Mouse (Mus musculus): Measurements from ENCODE around the gene B4galt5. TPM values are rescaled to one million over a fixed set of nuclear protein-coding genes. Genes with fewer than 3 reads are reported as not detected.
A peak's percentile ranks its signal among the peaks of the same experiment; 100 is the strongest.

The B4galt5 gene
- polyA plus RNA-seq, 1 experiment from 2014 or later, result 19.8 TPM

- no peaks in the 10 kb centered on the region for H3K36me3 ChIP-seq (ENCODE audit: control insufficient read depth, insufficient read depth, low read length)
- H3K27me3 ChIP-seq (ENCODE audit: control insufficient read depth, insufficient read depth, low read length), result no peaks in the 10 kb centered on the region
- 90% methylated on average over 8 of the region's 8 CpGs for WGBS
- H3K4me3 ChIP-seq (ENCODE audit: low read depth, low read length), result no peak overlapping the region
- H3K4me2 ChIP-seq, result no peak overlapping the region
- H3K27ac ChIP-seq (ENCODE audit: low read depth, low read length), result no peak overlapping the region
- ATAC-seq (ENCODE audit: low FRiP score), result no peak
- H3K9ac ChIP-seq (ENCODE audit: low read length), result no peak overlapping the region
- no peaks in the 10 kb centered on the region for H3K4me1 ChIP-seq (ENCODE audit: control insufficient read depth, insufficient read depth, low read length)
- no peak for DNase-seq (ENCODE audit: low spot score, missing footprints)
- no peaks in the 10 kb centered on the region for H3K9me3 ChIP-seq (ENCODE audit: control insufficient read depth, low read length)
Observed at GRCm38 (mm10) chr2:167314491-167314890, 34.5 kb downstream of the B4galt5 start.

- H3K4me2 ChIP-seq, result no peak overlapping the region
- no peaks in the 10 kb centered on the region for H3K27me3 ChIP-seq (ENCODE audit: control insufficient read depth, insufficient read depth, low read length)
- no peak overlapping the region for H3K9ac ChIP-seq (ENCODE audit: low read length)
- 84% methylated on average over 13 of the region's 13 CpGs for WGBS
- H3K9me3 ChIP-seq (ENCODE audit: control insufficient read depth, low read length), result no peaks in the 10 kb centered on the region
- H3K36me3 ChIP-seq (ENCODE audit: control insufficient read depth, insufficient read depth, low read length), result no peaks in the 10 kb centered on the region
- H3K27ac ChIP-seq (ENCODE audit: low read depth, low read length), result no peak overlapping the region
- H3K4me3 ChIP-seq (ENCODE audit: low read depth, low read length), result no peak overlapping the region
- H3K4me1 ChIP-seq (ENCODE audit: control insufficient read depth, insufficient read depth, low read length), result no peaks in the 10 kb centered on the region
- DNase-seq (ENCODE audit: low spot score, missing footprints) (no peak), ATAC-seq (ENCODE audit: low FRiP score) (no peak)
Observed at GRCm38 (mm10) chr2:167313501-167314326, 35.3 kb downstream of the B4galt5 start.

GRCm38 (mm10) chr2:167310121-167310520, 38.9 kb downstream of the B4galt5 start:
- Histone ChIP-seq H3K4me2 (no peak overlapping the region), H3K9me3 (ENCODE audit: control insufficient read depth, low read length) (no peaks in the 10 kb centered on the region)

GRCm38 (mm10) chr2:167309286-167309685, 39.7 kb downstream of the B4galt5 start:
- ATAC-seq (ENCODE audit: low FRiP score), result no peak
- H3K27ac ChIP-seq (ENCODE audit: low read depth, low read length), result no peak overlapping the region
- 90% methylated on average over 12 of the region's 12 CpGs for WGBS
- no peaks in the 10 kb centered on the region for H3K9me3 ChIP-seq (ENCODE audit: control insufficient read depth, low read length)
- H3K4me2 ChIP-seq, result no peak overlapping the region
- H3K4me1 ChIP-seq (ENCODE audit: control insufficient read depth, insufficient read depth, low read length), result no peaks in the 10 kb centered on the region
- H3K4me3 ChIP-seq (ENCODE audit: low read depth, low read length), result no peak overlapping the region
- no peak overlapping the region for H3K9ac ChIP-seq (ENCODE audit: low read length)
- peak; percentile 12 for DNase-seq (ENCODE audit: low spot score, missing footprints)
- peaks cover 2% of the 10 kb centered on the region; the same call in 1 of the 2 replicates for H3K36me3 ChIP-seq (ENCODE audit: control insufficient read depth, insufficient read depth, low read length)
- no peaks in the 10 kb centered on the region for H3K27me3 ChIP-seq (ENCODE audit: control insufficient read depth, insufficient read depth, low read length)

More at GRCm38 (mm10) chr2:167310121-167310520, 38.9 kb downstream of the B4galt5 start:
- DNase-seq (ENCODE audit: low spot score, missing footprints), result peak; percentile 12
- WGBS, result 90% methylated on average over 1 of the region's 1 CpGs
- no peak for ATAC-seq (ENCODE audit: low FRiP score)
- H3K36me3 ChIP-seq (ENCODE audit: control insufficient read depth, insufficient read depth, low read length), result peaks cover 2% of the 10 kb centered on the region; the same call in 1 of the 2 replicates
- no peak overlapping the region for H3K9ac ChIP-seq (ENCODE audit: low read length)
- no peak overlapping the region for H3K4me3 ChIP-seq (ENCODE audit: low read depth, low read length)
- no peaks in the 10 kb centered on the region for H3K4me1 ChIP-seq (ENCODE audit: control insufficient read depth, insufficient read depth, low read length)
- H3K27ac ChIP-seq (ENCODE audit: low read depth, low read length), result no peak overlapping the region
- no peaks in the 10 kb centered on the region for H3K27me3 ChIP-seq (ENCODE audit: control insufficient read depth, insufficient read depth, low read length)

- H3K9me3 ChIP-seq (ENCODE audit: control insufficient read depth, low read length), result no peaks in the 10 kb centered on the region
- peaks cover 2% of the 10 kb centered on the region; the same call in 1 of the 2 replicates for H3K36me3 ChIP-seq (ENCODE audit: control insufficient read depth, insufficient read depth, low read length)
- H3K27me3 ChIP-seq (ENCODE audit: control insufficient read depth, insufficient read depth, low read length), result no peaks in the 10 kb centered on the region
- DNase-seq (ENCODE audit: low spot score, missing footprints), result peak; percentile 79
- 69% methylated on average over 12 of the region's 12 CpGs for WGBS
- H3K27ac ChIP-seq (ENCODE audit: low read depth, low read length), result no peak overlapping the region
- ATAC-seq (ENCODE audit: low FRiP score), result no peak
- H3K4me1 ChIP-seq (ENCODE audit: control insufficient read depth, insufficient read depth, low read length), result no peaks in the 10 kb centered on the region
- no peak overlapping the region for H3K4me3 ChIP-seq (ENCODE audit: low read depth, low read length)
- no peak overlapping the region for H3K9ac ChIP-seq (ENCODE audit: low read length)
- H3K4me2 ChIP-seq, result no peak overlapping the region
Observed at GRCm38 (mm10) chr2:167307716-167308115, 41.3 kb downstream of the B4galt5 start.

- Histone ChIP-seq H3K9ac (ENCODE audit: low read length) (no peak overlapping the region; the same call in 1 of the 2 replicates), H3K9me3 (ENCODE audit: control insufficient read depth, low read length) (no peaks in the 10 kb centered on the region), H3K4me2 (no peak overlapping the region), H3K36me3 (ENCODE audit: control insufficient read depth, insufficient read depth, low read length) (peaks cover 2% of the 10 kb centered on the region; the same call in 1 of the 2 replicates), H3K27ac (ENCODE audit: low read depth, low read length) (no peak overlapping the region), H3K4me3 (ENCODE audit: low read depth, low read length) (no peak overlapping the region), H3K27me3 (ENCODE audit: control insufficient read depth, insufficient read depth, low read length) (no peaks in the 10 kb centered on the region), H3K4me1 (ENCODE audit: control insufficient read depth, insufficient read depth, low read length) (no peaks in the 10 kb centered on the region)
- WGBS, result 90% methylated on average over 15 of the region's 15 CpGs
- ATAC-seq (ENCODE audit: low FRiP score) (no peak), DNase-seq (ENCODE audit: low spot score, missing footprints) (peak; percentile 79)
Observed at GRCm38 (mm10) chr2:167306626-167307541, 42.1 kb downstream of the B4galt5 start.

GRCm38 (mm10) chr2:167306273-167306594, 42.7 kb downstream of the B4galt5 start:
- ATAC-seq (ENCODE audit: low FRiP score) (no peak), DNase-seq (ENCODE audit: low spot score, missing footprints) (no peak)
- H3K27me3 ChIP-seq (ENCODE audit: control insufficient read depth, insufficient read depth, low read length), result no peaks in the 10 kb centered on the region
- H3K9ac ChIP-seq (ENCODE audit: low read length), result no peak overlapping the region
- no peaks in the 10 kb centered on the region for H3K9me3 ChIP-seq (ENCODE audit: control insufficient read depth, low read length)
- 82% methylated on average over 4 of the region's 4 CpGs for WGBS
- H3K4me1 ChIP-seq (ENCODE audit: control insufficient read depth, insufficient read depth, low read length), result no peaks in the 10 kb centered on the region
- no peak overlapping the region for H3K4me2 ChIP-seq
- no peak overlapping the region for H3K27ac ChIP-seq (ENCODE audit: low read depth, low read length)
- peaks cover 2% of the 10 kb centered on the region; the same call in 1 of the 2 replicates for H3K36me3 ChIP-seq (ENCODE audit: control insufficient read depth, insufficient read depth, low read length)
- no peak overlapping the region for H3K4me3 ChIP-seq (ENCODE audit: low read depth, low read length)

GRCm38 (mm10) chr2:167305382-167306272, 43.4 kb downstream of the B4galt5 start:
- 95% methylated on average over 13 of the region's 13 CpGs for WGBS
- ATAC-seq (ENCODE audit: low FRiP score), result no peak
- no peak overlapping the region for H3K27ac ChIP-seq (ENCODE audit: low read depth, low read length)
- no peak overlapping the region for H3K4me2 ChIP-seq
- no peaks in the 10 kb centered on the region for H3K27me3 ChIP-seq (ENCODE audit: control insufficient read depth, insufficient read depth, low read length)
- peaks cover 2% of the 10 kb centered on the region; the same call in 1 of the 2 replicates for H3K36me3 ChIP-seq (ENCODE audit: control insufficient read depth, insufficient read depth, low read length)
- H3K9ac ChIP-seq (ENCODE audit: low read length), result no peak overlapping the region
- no peak overlapping the region for H3K4me3 ChIP-seq (ENCODE audit: low read depth, low read length)
- no peaks in the 10 kb centered on the region for H3K9me3 ChIP-seq (ENCODE audit: control insufficient read depth, low read length)
- DNase-seq (ENCODE audit: low spot score, missing footprints), result peak; percentile 33
- no peaks in the 10 kb centered on the region for H3K4me1 ChIP-seq (ENCODE audit: control insufficient read depth, insufficient read depth, low read length)
